Mouse (Mus musculus) WW6 (cell line): ENCODE results near the gene Sorcs3.

ENCODE experiments used
- DNase-seq: peaks from one replicate; pipeline ENCODE4 v3.0.0-alpha.2; 2013; ENCODE audit warnings: low read depth, low spot score

The Sorcs3 gene

GRCm38 (mm10) chr19:48821283-48821715 is 615.5 kb downstream of the Sorcs3 start:
- no peak for DNase-seq

DNA sequence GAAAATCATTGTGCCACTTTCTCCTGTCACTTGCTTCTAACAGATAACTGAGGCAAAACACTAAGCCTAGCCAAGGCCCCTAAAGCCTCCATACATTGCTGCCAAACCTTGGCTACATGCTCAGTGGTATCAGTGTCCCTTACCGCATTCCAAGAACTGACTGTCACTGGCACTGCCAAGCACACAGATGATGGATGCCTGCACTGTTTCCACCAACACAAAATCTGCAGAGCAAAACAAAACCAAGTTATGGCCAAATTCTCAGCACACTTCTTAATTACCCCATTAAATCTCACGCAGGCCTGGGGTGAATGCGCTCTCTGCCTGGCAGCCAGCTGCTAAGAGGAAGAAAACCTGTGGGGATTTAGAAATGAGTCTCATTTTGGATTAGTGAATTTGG is 628.5 kb downstream of the Sorcs3 start:
- no peak for DNase-seq

GRCm38 (mm10) chr19:48839418-48839817 is 633.6 kb downstream of the Sorcs3 start:
- no peak for DNase-seq

- DNase-seq, result no peak
Observed at GRCm38 (mm10) chr19:48847700-48848099, 641.9 kb downstream of the Sorcs3 start.

- DNase-seq, result no peak
Observed at GRCm38 (mm10) chr19:48850466-48850865, 644.6 kb downstream of the Sorcs3 start.
